Mouse (Mus musculus): ENCODE results near the gene Slc9a3. TPM values are rescaled to one million over a fixed set of nuclear protein-coding genes. Genes with fewer than 3 reads are reported as not detected.

The Slc9a3 gene
- polyA plus RNA-seq, 1 experiment: 7.0 TPM

- no peak for DNase-seq (ENCODE audit: low read depth)
Observed at GRCm38 (mm10) chr13:74144120-74144884, 23.0 kb downstream of the Slc9a3 start.

GRCm38 (mm10) chr13:74145983-74146622 lies 24.8 kb downstream of the Slc9a3 start:
- no peak for DNase-seq (ENCODE audit: low read depth)

GRCm38 (mm10) chr13:74147327-74147726 lies 26.1 kb downstream of the Slc9a3 start:
- no peak for DNase-seq (ENCODE audit: low read depth)

- no peak for DNase-seq (ENCODE audit: low read depth)
Observed at GRCm38 (mm10) chr13:74166348-74167056, 45.2 kb downstream of the Slc9a3 start.

- DNase-seq (ENCODE audit: low read depth): no peak
Observed at GRCm38 (mm10) chr13:74167057-74167413, 45.8 kb downstream of the Slc9a3 start.

GRCm38 (mm10) chr13:74167492-74167891 lies 46.2 kb downstream of the Slc9a3 start:
- DNase-seq (ENCODE audit: low read depth): no peak

- DNase-seq (ENCODE audit: low read depth): no peak
Observed at GRCm38 (mm10) chr13:74169446-74170164, 48.3 kb downstream of the Slc9a3 start.

- no peak for DNase-seq (ENCODE audit: low read depth)
Observed at GRCm38 (mm10) chr13:74172036-74172435, 50.8 kb downstream of the Slc9a3 start.

GRCm38 (mm10) chr13:74183011-74183695 lies 61.9 kb downstream of the Slc9a3 start:
- no peak for DNase-seq (ENCODE audit: low read depth)

- DNase-seq (ENCODE audit: low read depth): no peak
Observed at GRCm38 (mm10) chr13:74192613-74193012, 71.4 kb downstream of the Slc9a3 start.

- no peak for DNase-seq (ENCODE audit: low read depth)
Observed at GRCm38 (mm10) chr13:74196451-74196850, 75.2 kb downstream of the Slc9a3 start.

GRCm38 (mm10) chr13:74208317-74208985 lies 87.2 kb downstream of the Slc9a3 start, which contains the start of gene Exoc3:
Exoc3 (minus strand) TSS chr13:74208732.
- no peak for DNase-seq (ENCODE audit: low read depth)

GRCm38 (mm10) chr13:74208986-74209345 lies 87.7 kb downstream of the Slc9a3 start:
- no peak for DNase-seq (ENCODE audit: low read depth)

GRCm38 (mm10) chr13:74218441-74218840 lies 97.2 kb downstream of the Slc9a3 start:
- DNase-seq (ENCODE audit: low read depth): no peak

Other genes with a start within 250 kb of the Slc9a3 start
- gene Trip13, start 183.7 kb upstream of the Slc9a3 start, polyA plus RNA-seq (2012; rRNA removed): 0.38 and 0.56 TPM in 2 replicates
- 21.8 and 28.1 TPM in 2 replicates for gene Brd9, start 183.6 kb upstream of the Slc9a3 start, polyA plus RNA-seq (2012; rRNA removed)
- gene Zdhhc11, start 157.6 kb upstream of the Slc9a3 start, polyA plus RNA-seq (2012; rRNA removed): 0.08 and 0.24 TPM in 2 replicates
- 11.8 and 14.3 TPM in 2 replicates for gene Tppp, start 112.0 kb upstream of the Slc9a3 start, polyA plus RNA-seq (2012; rRNA removed)
- 2.1 and 2.4 TPM in 2 replicates for gene Cep72, start 59.2 kb upstream of the Slc9a3 start, polyA plus RNA-seq (2012; rRNA removed)
- gene Exoc3, start 87.3 kb downstream of the Slc9a3 start, polyA plus RNA-seq (2012; rRNA removed): 28.5 and 35.1 TPM in 2 replicates
- 0.18 and 0.94 TPM in 2 replicates for gene Ahrr, start 170.9 kb downstream of the Slc9a3 start, polyA plus RNA-seq (2012; rRNA removed)
- gene Pdcd6, start 196.1 kb downstream of the Slc9a3 start, polyA plus RNA-seq (2012; rRNA removed): 116 and 122 TPM in 2 replicates
- gene Sdha, start 228.8 kb downstream of the Slc9a3 start, polyA plus RNA-seq (2012; rRNA removed): 190 and 207 TPM in 2 replicates
- gene Ccdc127, start 228.9 kb downstream of the Slc9a3 start, polyA plus RNA-seq (2012; rRNA removed): 4.3 and 4.6 TPM in 2 replicates
- 1.2 and 2.1 TPM in 2 replicates for gene Lrrc14b, start 242.5 kb downstream of the Slc9a3 start, polyA plus RNA-seq (2012; rRNA removed)

All from gonadal fat pad, adult 2 months (tissue).